8 mouse cellular contexts compared by ENCODE assay signal in genomic region chr13:108315702-108316486, GRCm38 (mm10). TPM values are rescaled to one million over a fixed set of nuclear protein-coding genes. Genes with fewer than 3 reads are reported as not detected.
A peak's percentile ranks its signal among the peaks of the same experiment; 100 is the strongest.
DNase-seq lines count a peak whose midpoint lies in the region; ATAC-seq and TF ChIP-seq lines count a peak whose summit lies in the region.

TSS of gene Depdc1b (plus strand) at chr13:108316332.

- H3K9me3 ChIP-seq in ES-Bruce4 (replicated peaks; ENCODE audit: control insufficient read depth, insufficient read depth, low read length, poor library complexity, severe bottlenecking): no peaks in the 10 kb centered on the region
- no peaks in the 10 kb centered on the region for H3K9me3 ChIP-seq in forebrain, embryonic 14.5 days (replicated peaks; ENCODE audit: control insufficient read depth, low read length)

- peak within 1 kb of the TSS; percentile 94 for H3K4me3 ChIP-seq in ES-Bruce4 (ENCODE audit: low read depth, low read length)
- peak within 1 kb of the TSS; percentile 59 for H3K4me3 ChIP-seq in forebrain, embryonic 14.5 days (ENCODE audit: low read depth, low read length)
- H3K4me3 ChIP-seq in lung, adult 2 months (replicated peaks; ENCODE audit: extremely low read depth, low read depth, low read length): peak within 1 kb of the TSS; percentile 84

- H3K27ac ChIP-seq in ES-Bruce4 (ENCODE audit: insufficient read depth, low read length): no peak within 1 kb of the TSS
- H3K27ac ChIP-seq in forebrain, embryonic 14.5 days (ENCODE audit: low read depth, low read length): 0 out of 2 replicates have a peak within 1 kb of the TSS, but pooled peaks have one; percentile 21

- ATAC-seq in cerebellum, adult (ENCODE audit: insufficient number of reproducible peaks, low FRiP score, low TSS enrichment): peak; percentile 95
- peak; percentile 99 for ATAC-seq in forebrain, embryonic 14.5 days
- ATAC-seq in neutrophil, adult 5-6 weeks (ENCODE audit: extremely low read depth, insufficient number of reproducible peaks, low FRiP score, poor library complexity, severe bottlenecking): peak; percentile 92

- H3K36me3 ChIP-seq in ES-Bruce4 (ENCODE audit: control insufficient read depth, insufficient read depth, low read length, poor library complexity, severe bottlenecking): no peaks in the 10 kb centered on the region
- H3K36me3 ChIP-seq in forebrain, embryonic 14.5 days (ENCODE audit: control insufficient read depth, insufficient read depth, low read length): no peaks in the 10 kb centered on the region

- intact Hi-C loops in heart, postnatal 25 days (cut with DNase I): loop anchor here (5.0 to 10.0 kb wide), 2 partner anchors 104 to 271 kb away; partner anchors contain the start of genes Elovl7 and Smim15

- peak within 1 kb of the TSS; percentile 93 for H3K4me2 ChIP-seq in forebrain, embryonic 14.5 days (ENCODE audit: low read length)

- no peak for TF ChIP-seq EP300 in ES-Bruce4 (IDR thresholded peaks at IDR 0.05; ENCODE audit: insufficient read depth, low read depth, low read length)

- no peaks in the 10 kb centered on the region for H3K4me1 ChIP-seq in ES-Bruce4 (ENCODE audit: control insufficient read depth, insufficient read depth, low read length)
- H3K4me1 ChIP-seq in forebrain, embryonic 14.5 days (ENCODE audit: control insufficient read depth, insufficient read depth, low read length): peaks cover 14% of the 10 kb centered on the region
- H3K4me1 ChIP-seq in lung, adult 2 months (ENCODE audit: control insufficient read depth, insufficient read depth, low read length): peaks cover 7% of the 10 kb centered on the region; the same call in 1 of the 2 replicates

- DNase-seq in forebrain, embryonic 14.5 days (ENCODE audit: low spot score): peak; percentile 97
- peak; percentile 89 for DNase-seq in heart, postnatal 25 days (ENCODE audit: low spot score)
- peak; percentile 87 to 96 for DNase-seq in layer of hippocampus, adult 18-20 months (ENCODE audit: low spot score in 2 of 2)
- DNase-seq in lung, adult 2 months: peak; percentile 94
- DNase-seq in thymus, adult 18-20 months: peak; percentile 91 to 92

- peak within 1 kb of the TSS; percentile 75 for H3K9ac ChIP-seq in ES-Bruce4 (ENCODE audit: low read depth, poor library complexity, severe bottlenecking)
- H3K9ac ChIP-seq in forebrain, embryonic 14.5 days (ENCODE audit: low read length): peak within 1 kb of the TSS; percentile 81

- TF ChIP-seq POLR2A in ES-Bruce4 (IDR thresholded peaks at IDR 0.05; ENCODE audit: insufficient read depth, low read length): no peak
- TF ChIP-seq POLR2A in lung, adult 2 months (IDR thresholded peaks at IDR 0.05; ENCODE audit: borderline replicate concordance, extremely low read depth, low read depth, low read length): peak; percentile 27; the same call in 1 of the 2 replicates

- 1% methylated on average over 47 of the region's 48 CpGs for WGBS in forebrain, embryonic 14.5 days
- under 1% methylated on average over 48 of the region's 48 CpGs for WGBS in lung, adult 2 months

- TF ChIP-seq CTCF in ES-Bruce4 (IDR thresholded peaks at IDR 0.05; ENCODE audit: low read depth, low read length): no peak
- no peak for TF ChIP-seq CTCF in lung, adult 2 months (IDR thresholded peaks at IDR 0.05; ENCODE audit: insufficient read depth, low read length)

- no peaks in the 10 kb centered on the region for H3K27me3 ChIP-seq in ES-Bruce4 (ENCODE audit: control insufficient read depth, insufficient read depth, low read length, poor library complexity, severe bottlenecking)
- H3K27me3 ChIP-seq in forebrain, embryonic 14.5 days (replicated peaks; ENCODE audit: control insufficient read depth, insufficient read depth, low read length): no peaks in the 10 kb centered on the region

RNA-seq across cellular contexts. Expression of gene Depdc1b, which starts in this region (rescaled TPM):
- 15.2 and 16.2 TPM in 2 replicates for polyA plus RNA-seq in ES-Bruce4 (2011; ENCODE audit: insufficient read depth, insufficient read length, low read depth, missing spikeins)
- 4.5 and 6.8 TPM in 2 replicates for polyA plus RNA-seq in forebrain, embryonic 14.5 days (2014; fragmentation: Nextera tagmentation; extraction: Ambion mirVana)
- under 1 TPM; 0.31 to 0.64 TPM for total RNA-seq in heart, postnatal 25 days (2021)
- total RNA-seq in layer of hippocampus, adult 18-20 months (2021): under 1 TPM; 0.32 to 0.58 TPM
- polyA plus RNA-seq in lung, adult 2 months (2012; rRNA removed): 0.19 and 0.37 TPM in 2 replicates
- 7.1 and 8.3 TPM in 2 replicates for total RNA-seq in neutrophil, adult 5-6 weeks (2017)

Comparison
In these comparisons a context has a peak if more than half of its experiments do, and no peak if none do; other contexts are left out.
1. Peak in DNase-seq in heart, postnatal 25 days; RNA of the gene not detected or under 1 TPM.
2. Peak in DNase-seq in layer of hippocampus, adult 18-20 months; RNA of the gene not detected or under 1 TPM.
3. Peak in DNase-seq and H3K4me3 ChIP-seq in lung, adult 2 months; RNA of the gene not detected or under 1 TPM.